Mouse (Mus musculus): ENCODE results near the gene Rnpepl1. TPM values are rescaled to one million over a fixed set of nuclear protein-coding genes. Genes with fewer than 3 reads are reported as not detected.

The Rnpepl1 gene
- polyA plus RNA-seq, 1 experiment from 2014 or later: 34.7 TPM

DNA sequence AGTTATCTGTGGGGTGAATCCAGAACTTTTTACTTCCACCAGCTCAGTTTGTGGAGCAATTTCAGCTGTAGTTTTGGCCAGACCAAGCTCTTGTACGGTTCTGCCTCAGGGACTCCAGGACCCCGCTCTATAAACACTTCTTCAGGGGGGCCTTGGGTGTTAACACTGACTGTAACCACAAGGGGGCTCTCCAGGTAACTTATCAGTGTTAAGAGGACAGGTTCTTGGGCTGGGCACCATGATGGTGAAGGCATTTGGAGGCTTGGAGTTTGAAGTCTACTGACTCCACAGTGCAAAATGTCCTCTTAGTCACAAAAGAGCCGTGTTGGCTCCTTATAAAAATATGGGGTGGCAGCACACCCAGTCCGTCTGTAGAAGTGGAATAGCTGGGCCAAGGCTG, 1.5 kb upstream of the Rnpepl1 start:
- H3K27ac ChIP-seq: no peak overlapping the region
- H3K36me3 ChIP-seq: no peaks in the 10 kb centered on the region
- ATAC-seq (ENCODE audit: low FRiP score): no peak
- 64% methylated on average over 4 of the region's 4 CpGs for WGBS
- H3K4me1 ChIP-seq: peaks cover 39% of the 10 kb centered on the region
- no peak overlapping the region for H3K4me2 ChIP-seq (replicated peaks)
- H3K4me3 ChIP-seq: no peak overlapping the region
- no peaks in the 10 kb centered on the region for H3K9me3 ChIP-seq (replicated peaks)
- no peak overlapping the region for H3K9ac ChIP-seq
- peaks cover 5% of the 10 kb centered on the region; the same call in 1 of the 2 replicates for H3K27me3 ChIP-seq

DNA sequence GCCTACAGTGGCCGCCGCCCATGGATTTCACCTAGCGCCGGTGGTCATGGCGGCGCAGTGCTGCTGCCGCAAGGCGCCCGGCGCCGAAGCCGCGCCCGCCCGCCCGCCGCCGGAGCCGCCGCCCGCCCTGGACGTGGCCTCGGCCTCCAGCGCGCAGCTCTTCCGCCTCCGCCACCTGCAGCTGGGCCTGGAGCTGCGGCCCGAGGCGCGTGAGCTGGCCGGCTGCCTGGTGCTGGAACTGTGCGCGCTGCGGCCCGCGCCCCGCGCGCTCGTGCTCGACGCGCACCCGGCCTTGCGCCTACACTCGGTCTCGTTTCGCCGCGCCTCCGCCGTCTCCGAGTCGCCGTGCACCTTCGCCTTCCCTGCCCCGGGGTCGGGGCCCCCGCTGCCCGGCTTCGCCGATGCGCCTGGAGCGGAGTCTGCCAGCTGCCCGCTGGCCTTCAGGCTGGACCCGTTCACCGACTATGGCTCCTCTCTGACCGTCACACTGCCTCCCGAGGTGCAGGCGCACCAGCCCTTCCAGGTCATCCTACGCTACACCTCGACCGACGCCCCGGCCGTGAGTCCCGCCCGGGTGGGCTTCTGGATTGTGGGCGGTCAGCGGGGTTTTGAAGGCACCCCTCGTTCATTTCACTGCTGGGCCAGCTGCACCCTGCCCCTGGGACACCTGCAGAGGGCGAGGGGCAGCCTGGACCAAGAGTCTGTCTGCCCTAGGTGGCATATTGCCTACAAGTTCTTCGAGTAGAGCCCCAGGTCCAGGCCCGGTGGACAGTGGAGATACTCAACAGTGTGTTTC, 540 bp downstream of the Rnpepl1 start:
- peak; percentile 12 for ATAC-seq (ENCODE audit: low FRiP score)
- WGBS: under 1% methylated on average over 69 of the region's 85 CpGs
- peak overlapping the region; percentile 95 for H3K9ac ChIP-seq
- peak overlapping the region; percentile 90 for H3K4me3 ChIP-seq
- peak overlapping the region; percentile 97 for H3K4me2 ChIP-seq (replicated peaks)
- H3K27ac ChIP-seq: peak overlapping the region; percentile 97
- peaks cover 5% of the 10 kb centered on the region; the same call in 1 of the 2 replicates for H3K27me3 ChIP-seq
- no peaks in the 10 kb centered on the region for H3K9me3 ChIP-seq (replicated peaks)
- H3K4me1 ChIP-seq: peaks cover 39% of the 10 kb centered on the region
- peaks cover 20% of the 10 kb centered on the region for H3K36me3 ChIP-seq

DNA sequence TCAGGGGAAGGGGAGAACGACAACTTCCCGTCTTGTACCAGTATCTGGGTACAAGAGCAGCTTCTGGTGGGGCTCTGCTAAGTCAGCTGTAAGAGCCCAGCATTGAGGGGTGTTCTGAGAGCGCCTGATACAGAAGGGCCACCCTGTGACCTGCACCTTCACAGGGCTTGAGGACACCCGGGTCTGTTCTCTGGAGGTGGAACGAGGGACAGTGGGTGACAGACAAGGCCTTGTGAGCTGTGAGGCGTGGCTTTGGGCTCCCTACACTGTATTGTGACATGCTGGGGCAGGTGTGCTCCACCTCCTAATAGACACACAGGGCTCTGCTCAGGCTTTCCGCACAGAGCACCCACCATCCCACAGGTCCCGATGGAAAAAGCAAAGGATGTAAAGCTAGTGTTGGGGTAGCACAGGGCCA, 1.1 kb downstream of the Rnpepl1 start:
- no peak for ATAC-seq (ENCODE audit: low FRiP score)
- H3K9me3 ChIP-seq (replicated peaks): no peaks in the 10 kb centered on the region
- peak overlapping the region; percentile 95 for H3K9ac ChIP-seq
- peaks cover 26% of the 10 kb centered on the region for H3K36me3 ChIP-seq
- H3K4me2 ChIP-seq (replicated peaks): peak overlapping the region; percentile 97
- peaks cover 37% of the 10 kb centered on the region for H3K4me1 ChIP-seq
- H3K4me3 ChIP-seq: peak overlapping the region; percentile 90
- H3K27ac ChIP-seq: peak overlapping the region; percentile 97
- H3K27me3 ChIP-seq: peaks cover 5% of the 10 kb centered on the region; the same call in 1 of the 2 replicates
- 43% methylated on average over 8 of the region's 8 CpGs for WGBS

DNA sequence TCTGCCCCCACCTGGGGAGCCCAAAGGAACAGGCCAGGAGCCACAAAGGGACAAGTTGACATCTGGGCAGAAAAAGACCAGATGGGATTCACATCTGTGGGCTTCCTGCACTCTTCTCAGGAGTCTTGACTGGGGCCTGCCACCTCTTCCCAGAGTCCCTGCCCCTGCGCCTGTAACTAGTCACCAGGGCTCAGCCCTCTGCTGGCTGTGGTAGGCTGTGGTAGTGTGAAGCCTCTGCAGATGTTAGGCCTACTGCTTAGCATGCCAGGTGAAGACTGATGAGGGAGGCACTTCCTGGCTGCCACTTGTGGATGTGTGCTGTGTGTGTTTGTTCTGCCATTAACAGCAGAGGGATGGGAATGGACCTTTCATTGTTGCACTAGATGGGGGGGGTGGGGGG, 1.7 kb downstream of the Rnpepl1 start:
- WGBS: 36% methylated on average over 1 of the region's 1 CpGs
- H3K9ac ChIP-seq: peak overlapping the region; percentile 95
- H3K4me3 ChIP-seq: peak overlapping the region; percentile 90
- peak overlapping the region; percentile 97 for H3K4me2 ChIP-seq (replicated peaks)
- peaks cover 5% of the 10 kb centered on the region; the same call in 1 of the 2 replicates for H3K27me3 ChIP-seq
- no peaks in the 10 kb centered on the region for H3K9me3 ChIP-seq (replicated peaks)
- peak overlapping the region; percentile 23; the same call in 1 of the 2 replicates for H3K27ac ChIP-seq
- peaks cover 32% of the 10 kb centered on the region for H3K36me3 ChIP-seq
- no peak for ATAC-seq (ENCODE audit: low FRiP score)
- peaks cover 36% of the 10 kb centered on the region for H3K4me1 ChIP-seq

DNA sequence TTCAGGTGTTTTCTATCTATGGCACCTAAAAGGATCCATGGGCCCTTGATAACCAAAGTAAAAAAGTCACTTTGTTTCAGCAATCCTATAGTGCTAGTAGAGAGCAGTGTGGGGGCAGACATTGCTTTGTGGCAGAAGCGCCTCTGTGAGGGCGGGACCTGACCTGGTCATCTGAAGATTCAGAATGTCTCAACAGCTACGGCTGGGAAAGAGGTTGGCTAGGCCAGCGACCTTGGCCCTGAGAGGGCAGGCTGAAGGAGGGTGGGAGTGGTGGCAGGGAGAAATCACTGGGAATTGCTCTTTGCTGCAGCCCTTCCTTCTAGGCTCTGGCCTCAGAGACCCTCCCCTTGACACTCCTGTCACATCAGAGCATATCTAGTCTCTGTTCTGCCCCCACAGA, 3.7 kb downstream of the Rnpepl1 start:
- no peak overlapping the region for H3K4me2 ChIP-seq (replicated peaks)
- peaks cover 52% of the 10 kb centered on the region for H3K36me3 ChIP-seq
- 75% methylated on average over 4 of the region's 4 CpGs for WGBS
- H3K9me3 ChIP-seq (replicated peaks): no peaks in the 10 kb centered on the region
- H3K4me3 ChIP-seq: no peak overlapping the region
- no peak overlapping the region for H3K27ac ChIP-seq
- H3K4me1 ChIP-seq: peaks cover 29% of the 10 kb centered on the region
- H3K9ac ChIP-seq: no peak overlapping the region
- no peak for ATAC-seq (ENCODE audit: low FRiP score)
- H3K27me3 ChIP-seq: 0 out of 2 replicates have a peak, but pooled peaks cover 3% of the 10 kb centered on the region

DNA sequence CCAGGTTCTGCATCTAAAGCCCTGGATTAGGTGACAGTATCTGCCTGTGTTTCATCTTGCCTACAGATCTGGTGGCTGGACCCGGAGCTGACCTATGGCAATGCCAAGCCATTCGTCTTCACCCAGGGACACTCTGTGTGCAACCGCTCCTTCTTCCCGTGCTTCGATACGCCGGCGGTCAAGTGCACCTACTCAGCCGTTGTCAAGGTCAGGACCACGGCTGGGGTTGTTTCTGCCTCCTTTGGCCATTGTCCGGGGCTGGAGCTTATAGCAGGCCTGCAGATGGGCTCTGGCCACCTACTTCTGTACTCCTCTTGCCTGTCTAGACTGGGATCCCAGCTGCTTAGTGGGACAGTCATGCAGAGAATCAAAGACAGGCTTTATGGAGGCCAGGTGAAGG, 4.4 kb downstream of the Rnpepl1 start:
- no peak overlapping the region for H3K27ac ChIP-seq
- peaks cover 59% of the 10 kb centered on the region for H3K36me3 ChIP-seq
- H3K4me2 ChIP-seq (replicated peaks): no peak overlapping the region
- no peak overlapping the region for H3K4me3 ChIP-seq
- no peak for ATAC-seq (ENCODE audit: low FRiP score)
- H3K9ac ChIP-seq: no peak overlapping the region
- H3K4me1 ChIP-seq: peaks cover 23% of the 10 kb centered on the region
- no peaks in the 10 kb centered on the region for H3K9me3 ChIP-seq (replicated peaks)
- H3K27me3 ChIP-seq: no peaks in the 10 kb centered on the region
- 95% methylated on average over 11 of the region's 11 CpGs for WGBS

DNA sequence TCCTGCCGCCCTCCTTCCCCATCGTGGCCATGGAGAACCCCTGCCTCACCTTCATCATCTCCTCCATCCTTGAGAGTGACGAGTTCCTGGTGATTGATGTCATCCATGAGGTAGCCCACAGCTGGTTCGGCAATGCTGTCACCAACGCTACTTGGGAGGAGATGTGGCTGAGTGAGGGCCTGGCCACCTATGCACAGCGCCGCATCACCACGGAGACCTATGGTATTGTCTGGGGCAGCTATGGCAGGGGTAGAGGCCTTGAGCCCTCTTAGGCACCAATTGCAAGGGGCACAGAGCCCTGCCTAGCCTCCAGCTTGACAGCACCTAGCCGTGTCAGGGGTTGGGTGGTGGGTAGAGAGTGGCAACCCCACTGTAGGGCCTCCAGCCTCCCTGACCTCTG, 6.1 kb downstream of the Rnpepl1 start:
- H3K27ac ChIP-seq: no peak overlapping the region
- H3K9ac ChIP-seq: no peak overlapping the region
- peaks cover 72% of the 10 kb centered on the region for H3K36me3 ChIP-seq
- H3K4me3 ChIP-seq: no peak overlapping the region
- ATAC-seq (ENCODE audit: low FRiP score): no peak
- peaks cover 14% of the 10 kb centered on the region for H3K4me1 ChIP-seq
- 97% methylated on average over 9 of the region's 9 CpGs for WGBS
- no peaks in the 10 kb centered on the region for H3K27me3 ChIP-seq
- H3K9me3 ChIP-seq (replicated peaks): no peaks in the 10 kb centered on the region
- H3K4me2 ChIP-seq (replicated peaks): no peak overlapping the region

DNA sequence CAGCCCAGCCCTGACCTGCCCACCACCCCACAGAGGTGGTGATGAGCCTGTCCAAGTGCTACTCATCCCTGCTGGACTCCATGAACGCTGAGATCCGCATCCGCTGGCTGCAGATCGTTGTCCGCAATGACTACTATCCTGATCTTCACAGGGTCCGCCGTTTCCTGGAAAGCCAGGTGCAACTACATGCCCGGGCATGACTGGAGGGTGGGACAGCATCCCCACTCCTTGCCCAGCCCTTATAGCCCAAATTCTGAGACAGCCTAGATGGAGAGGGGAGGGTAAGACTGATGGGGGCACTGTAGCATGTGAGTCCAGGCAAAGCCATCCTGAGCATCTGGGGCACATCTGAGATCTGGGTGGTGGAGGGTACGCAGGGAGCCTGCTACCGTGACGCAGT, 8.6 kb downstream of the Rnpepl1 start:
- no peak for ATAC-seq (ENCODE audit: low FRiP score)
- Histone ChIP-seq H3K9me3 (replicated peaks) (no peaks in the 10 kb centered on the region), H3K4me3 (no peak overlapping the region), H3K36me3 (peaks cover 71% of the 10 kb centered on the region), H3K9ac (no peak overlapping the region), H3K4me2 (replicated peaks) (no peak overlapping the region), H3K4me1 (no peaks in the 10 kb centered on the region), H3K27me3 (no peaks in the 10 kb centered on the region), H3K27ac (no peak overlapping the region)
- WGBS: 93% methylated on average over 11 of the region's 11 CpGs

DNA sequence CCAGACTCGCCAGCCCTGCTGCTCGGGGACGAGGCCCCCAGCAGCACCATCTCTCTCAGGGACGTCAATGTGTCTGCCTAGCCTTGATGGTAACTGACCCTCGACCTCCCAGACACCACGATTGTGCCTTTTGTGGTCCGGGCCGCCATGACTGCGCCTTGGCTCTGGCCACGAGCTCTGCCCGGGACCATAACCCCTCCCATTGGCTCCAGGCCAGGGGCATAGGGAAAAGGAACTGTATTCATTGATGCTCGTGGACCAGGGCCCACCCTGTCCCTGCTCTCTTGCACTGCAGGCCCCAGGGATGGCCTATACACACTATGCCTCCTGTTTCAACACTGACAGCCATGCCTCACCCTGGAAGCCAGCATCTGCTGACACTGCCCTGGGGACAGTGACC, 9.2 kb downstream of the Rnpepl1 start:
- 90% methylated on average over 12 of the region's 12 CpGs for WGBS
- Histone ChIP-seq H3K9ac (no peak overlapping the region), H3K4me2 (replicated peaks) (no peak overlapping the region), H3K4me1 (no peaks in the 10 kb centered on the region), H3K4me3 (no peak overlapping the region), H3K9me3 (replicated peaks) (no peaks in the 10 kb centered on the region), H3K27ac (no peak overlapping the region), H3K27me3 (no peaks in the 10 kb centered on the region), H3K36me3 (peaks cover 65% of the 10 kb centered on the region)
- no peak; the same call in 1 of the 2 replicates for ATAC-seq (ENCODE audit: low FRiP score)

DNA sequence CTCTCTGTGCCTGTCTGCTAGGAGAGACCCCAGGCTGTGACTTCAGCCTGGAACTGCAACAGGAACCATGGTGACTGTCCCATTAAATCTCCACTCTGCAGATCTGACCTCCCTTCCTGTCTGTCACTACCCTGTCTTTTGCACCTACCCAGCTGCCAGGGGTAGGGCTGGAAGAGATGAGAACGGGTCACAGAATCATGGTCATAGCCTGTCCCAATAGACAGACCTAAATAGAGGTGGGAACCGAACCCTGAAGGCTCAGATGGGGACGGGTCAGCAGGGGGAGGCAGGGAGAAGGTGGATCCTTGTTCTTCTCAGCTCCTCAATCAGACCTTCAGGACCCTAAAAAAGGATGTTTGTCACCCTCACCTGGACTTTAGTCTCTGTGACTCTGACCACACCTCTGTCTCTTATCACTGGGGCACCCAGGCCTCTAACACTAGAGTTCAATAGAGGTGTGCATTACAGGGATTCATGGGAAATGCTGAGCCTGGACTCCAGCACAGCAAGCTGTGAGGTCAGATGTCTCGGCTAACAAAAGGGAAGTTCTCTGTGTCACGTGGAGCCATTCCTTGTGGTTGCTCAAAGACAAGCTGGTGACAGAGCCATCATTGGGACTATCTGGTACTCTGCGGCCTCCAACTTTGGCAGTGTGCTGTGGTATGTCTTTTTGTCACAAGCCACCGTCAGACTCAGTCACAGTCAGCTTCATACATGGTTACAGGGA, 10.1 kb downstream of the Rnpepl1 start:
- no peaks in the 10 kb centered on the region for H3K9me3 ChIP-seq (replicated peaks)
- WGBS: 86% methylated on average over 7 of the region's 7 CpGs
- no peak overlapping the region for H3K4me3 ChIP-seq
- peaks cover 56% of the 10 kb centered on the region for H3K36me3 ChIP-seq
- no peaks in the 10 kb centered on the region for H3K27me3 ChIP-seq
- H3K27ac ChIP-seq: no peak overlapping the region
- H3K4me1 ChIP-seq: no peaks in the 10 kb centered on the region
- no peak overlapping the region for H3K9ac ChIP-seq
- no peak overlapping the region for H3K4me2 ChIP-seq (replicated peaks)
- no peak for ATAC-seq (ENCODE audit: low FRiP score)

DNA sequence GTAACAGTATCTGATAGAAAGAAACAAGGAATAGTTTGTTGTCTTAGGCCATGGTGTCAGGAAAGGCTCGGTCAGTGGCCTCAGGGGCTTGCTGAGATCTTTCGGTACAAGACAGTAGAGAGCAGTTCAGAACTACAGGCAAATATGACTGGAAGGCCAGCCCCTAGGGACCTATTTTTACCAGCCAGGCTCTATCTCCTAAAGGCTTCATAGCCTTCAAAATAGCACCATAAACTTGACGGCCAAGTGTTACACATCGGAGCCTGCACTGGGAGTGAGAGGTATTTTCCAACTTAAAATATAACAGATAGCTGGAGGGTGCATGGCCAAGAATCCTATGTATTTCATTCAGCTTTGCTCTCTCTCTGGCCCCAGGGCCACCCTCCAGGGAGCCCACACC, 10.9 kb downstream of the Rnpepl1 start:
- WGBS: 85% methylated on average over 4 of the region's 4 CpGs
- Histone ChIP-seq H3K4me3 (no peak overlapping the region), H3K27ac (no peak overlapping the region), H3K9ac (no peak overlapping the region), H3K27me3 (no peaks in the 10 kb centered on the region), H3K4me1 (no peaks in the 10 kb centered on the region), H3K4me2 (replicated peaks) (no peak overlapping the region), H3K9me3 (replicated peaks) (no peaks in the 10 kb centered on the region), H3K36me3 (peaks cover 47% of the 10 kb centered on the region)
- no peak for ATAC-seq (ENCODE audit: low FRiP score)

DNA sequence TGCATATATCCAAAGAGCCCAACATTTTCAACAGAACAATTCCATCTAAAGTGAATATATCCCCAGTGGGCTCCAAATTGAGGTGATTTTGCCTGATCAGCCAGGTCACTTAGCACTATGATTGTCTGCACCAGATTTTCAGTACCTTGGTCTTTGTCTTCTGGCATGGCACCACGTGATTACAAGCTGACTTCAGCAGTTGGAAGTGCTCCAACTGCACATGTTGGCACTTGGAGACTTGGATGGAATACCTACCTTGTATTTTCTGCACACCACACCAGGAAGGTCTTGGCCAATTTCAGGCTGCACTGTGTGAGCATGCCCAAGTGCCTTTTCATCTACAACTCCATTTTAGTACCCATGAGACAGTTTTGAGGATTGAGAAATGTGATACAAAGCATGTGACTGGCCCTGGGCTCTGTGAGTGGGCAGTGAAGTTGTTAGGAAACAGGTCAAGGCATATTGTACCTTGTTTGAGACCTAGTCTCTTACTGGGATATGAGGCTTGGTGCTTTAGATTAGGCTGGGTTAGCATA, 19.7 kb downstream of the Rnpepl1 start:
- Histone ChIP-seq H3K27ac (no peak overlapping the region), H3K4me1 (peaks cover 8% of the 10 kb centered on the region), H3K4me3 (no peak overlapping the region), H3K36me3 (no peaks in the 10 kb centered on the region), H3K4me2 (replicated peaks) (no peak overlapping the region), H3K27me3 (peaks cover 9% of the 10 kb centered on the region; the same call in 1 of the 2 replicates), H3K9ac (no peak overlapping the region), H3K9me3 (replicated peaks) (no peaks in the 10 kb centered on the region)
- WGBS: 29% methylated on average over 1 of the region's 1 CpGs
- ATAC-seq (ENCODE audit: low FRiP score): no peak

Measured in hindbrain, embryonic 12.5 days (tissue).